Mouse (Mus musculus) cerebellum, adult 11-12 months (tissue): ENCODE measurements around the gene Efna4.

Source experiments
- DNase-seq: peaks from one replicate; pipeline ENCODE4 v3.0.0; 2022

Efna4 gene

GRCm38 (mm10) chr3:89305105-89305504 lies 32.7 kb downstream of the Efna4 start:
- DNase-seq: no peak

GRCm38 (mm10) chr3:89304440-89304839 lies 33.4 kb downstream of the Efna4 start:
- DNase-seq: no peak

- DNase-seq: no peak
Measured at GRCm38 (mm10) chr3:89300514-89300913, 37.3 kb downstream of the Efna4 start.

- no peak for DNase-seq
Measured at GRCm38 (mm10) chr3:89300071-89300470, 37.8 kb downstream of the Efna4 start.

GRCm38 (mm10) chr3:89299499-89299898 lies 38.3 kb downstream of the Efna4 start:
- no peak for DNase-seq

GRCm38 (mm10) chr3:89298908-89299307 lies 38.9 kb downstream of the Efna4 start:
- no peak for DNase-seq

GRCm38 (mm10) chr3:89296761-89297396 lies 40.9 kb downstream of the Efna4 start:
- no peak for DNase-seq

GRCm38 (mm10) chr3:89295685-89296230 lies 42.1 kb downstream of the Efna4 start:
- DNase-seq: no peak

- DNase-seq: no peak
Measured at GRCm38 (mm10) chr3:89294195-89294594, 43.6 kb downstream of the Efna4 start.

- no peak for DNase-seq
Measured at GRCm38 (mm10) chr3:89293247-89293918, 44.4 kb downstream of the Efna4 start.

GRCm38 (mm10) chr3:89292303-89292702 lies 45.5 kb downstream of the Efna4 start:
- DNase-seq: no peak

- no peak for DNase-seq
Measured at GRCm38 (mm10) chr3:89291874-89292273, 46.0 kb downstream of the Efna4 start.

- no peak for DNase-seq
Measured at GRCm38 (mm10) chr3:89288503-89288928, 49.3 kb downstream of the Efna4 start.

GRCm38 (mm10) chr3:89287286-89287685 lies 50.5 kb downstream of the Efna4 start:
- no peak for DNase-seq

GRCm38 (mm10) chr3:89285526-89285925 lies 52.3 kb downstream of the Efna4 start:
- no peak for DNase-seq

GRCm38 (mm10) chr3:89284261-89284660 lies 53.6 kb downstream of the Efna4 start:
- no peak for DNase-seq
